Mouse (Mus musculus): ENCODE measurements around the gene Eef1e1. TPM values are rescaled to one million over a fixed set of nuclear protein-coding genes. Genes with fewer than 3 reads are reported as not detected.
"Not testable (repeated sequence)": the region's sequence is repeated elsewhere in the genome, so short reads cannot be mapped to it uniquely, and the experiment has no call there.

Eef1e1 gene
- polyA plus RNA-seq, 1 experiment from 2014 or later = 91.6 TPM

DNA sequence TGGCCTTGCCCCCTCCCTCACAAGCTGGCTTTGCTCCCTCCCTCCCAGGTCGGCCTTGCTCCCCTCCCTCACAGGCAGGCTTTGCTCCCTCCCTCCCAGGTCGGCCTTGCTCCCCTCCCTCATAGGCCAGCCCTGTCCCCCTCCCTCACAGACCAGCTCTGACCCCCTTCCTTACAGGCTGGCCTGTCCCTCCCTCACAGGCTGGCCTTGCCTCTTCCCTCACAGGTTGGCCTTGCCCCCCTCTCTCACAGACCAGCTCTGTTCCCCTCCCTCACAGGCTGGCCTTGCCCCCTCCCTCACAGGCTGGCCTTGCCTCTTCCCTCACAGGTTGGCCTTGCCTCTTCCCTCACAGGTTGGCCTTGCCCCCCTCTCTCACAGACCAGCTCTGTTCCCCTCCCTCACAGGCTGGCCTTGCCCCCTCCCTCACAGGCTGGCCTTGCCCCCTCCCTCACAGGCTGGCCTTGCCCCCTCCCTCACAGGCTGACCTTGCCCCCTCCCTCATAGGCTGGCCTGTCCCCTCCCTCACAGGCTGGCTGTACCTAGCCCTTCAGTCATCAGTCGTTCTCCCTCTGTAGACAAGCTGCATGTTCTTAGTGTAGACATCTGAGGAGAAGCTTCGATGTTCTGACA is 40.7 kb downstream of the Eef1e1 start:
- H3K36me3 ChIP-seq = peaks cover 32% of the 10 kb centered on the region
- H3K4me2 ChIP-seq; H3K9me3 ChIP-seq; H3K27ac ChIP-seq; H3K4me1 ChIP-seq (replicated peaks); ATAC-seq (ENCODE audit: low FRiP score); H3K9ac ChIP-seq; H3K27me3 ChIP-seq; H3K4me3 ChIP-seq: not testable (repeated sequence)
- 85% methylated on average over 4 of the region's 4 CpGs for WGBS

DNA sequence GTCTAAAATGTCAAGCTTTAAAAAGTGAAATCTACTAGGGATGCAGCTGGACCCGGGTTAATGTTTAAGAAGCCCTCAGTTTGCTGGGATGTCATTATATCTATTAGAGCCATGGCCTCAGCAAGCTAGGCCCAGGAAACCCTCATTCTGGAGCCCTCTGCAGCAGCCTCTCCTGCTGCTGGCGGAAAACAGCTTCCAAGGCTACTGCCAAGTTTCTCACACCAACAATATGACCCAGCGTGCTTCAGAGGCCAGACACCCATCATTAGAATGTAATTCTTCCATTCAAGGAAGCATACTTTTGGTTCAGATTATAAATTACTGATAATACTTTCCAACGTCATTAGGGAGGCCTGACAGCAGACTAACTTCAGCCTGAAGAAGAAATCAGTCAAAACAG is 42.0 kb downstream of the Eef1e1 start:
- no peak overlapping the region for H3K4me2 ChIP-seq
- ATAC-seq (ENCODE audit: low FRiP score) = no peak
- H3K27me3 ChIP-seq = no peaks in the 10 kb centered on the region
- H3K4me3 ChIP-seq = no peak overlapping the region
- H3K27ac ChIP-seq = no peak overlapping the region
- H3K9ac ChIP-seq = no peak overlapping the region
- peaks cover 37% of the 10 kb centered on the region for H3K36me3 ChIP-seq
- 0 out of 2 replicates have a peak, but pooled peaks cover 5% of the 10 kb centered on the region for H3K9me3 ChIP-seq
- 90% methylated on average over 4 of the region's 4 CpGs for WGBS
- no peaks in the 10 kb centered on the region for H3K4me1 ChIP-seq (replicated peaks)

GRCm38 (mm10) chr13:38615656-38616055 is 43.2 kb downstream of the Eef1e1 start:
- H3K4me2 ChIP-seq = no peak overlapping the region
- ATAC-seq (ENCODE audit: low FRiP score) = no peak
- H3K4me3 ChIP-seq = no peak overlapping the region
- H3K27me3 ChIP-seq = no peaks in the 10 kb centered on the region
- WGBS = 93% methylated on average over 5 of the region's 5 CpGs
- H3K27ac ChIP-seq = no peak overlapping the region
- peaks cover 42% of the 10 kb centered on the region for H3K36me3 ChIP-seq
- H3K9ac ChIP-seq = no peak overlapping the region
- H3K9me3 ChIP-seq = 0 out of 2 replicates have a peak, but pooled peaks cover 5% of the 10 kb centered on the region
- no peaks in the 10 kb centered on the region for H3K4me1 ChIP-seq (replicated peaks)

DNA sequence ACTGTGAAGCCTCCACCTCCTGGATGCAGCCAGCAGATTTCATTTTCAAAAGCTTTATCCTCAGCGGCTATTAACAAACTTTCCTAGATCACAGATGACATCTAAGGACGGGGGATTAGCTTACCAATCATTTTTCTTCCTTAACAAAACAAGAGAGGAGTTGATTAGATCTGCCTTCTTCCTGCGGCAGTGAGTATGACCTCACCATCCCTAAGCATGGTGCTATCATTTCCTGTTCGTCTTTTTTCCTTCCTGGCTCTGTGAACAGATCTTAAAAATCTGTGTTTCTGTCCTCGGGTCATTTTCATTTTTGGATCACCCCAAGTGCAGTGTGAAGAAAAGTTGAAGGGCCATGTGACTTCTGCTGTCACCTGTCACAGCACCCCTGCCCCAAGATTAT is 44.6 kb downstream of the Eef1e1 start:
- ATAC-seq (ENCODE audit: low FRiP score) = no peak
- 0 out of 2 replicates have a peak, but pooled peaks cover 5% of the 10 kb centered on the region for H3K9me3 ChIP-seq
- no peaks in the 10 kb centered on the region for H3K4me1 ChIP-seq (replicated peaks)
- no peak overlapping the region for H3K4me3 ChIP-seq
- no peak overlapping the region for H3K4me2 ChIP-seq
- no peaks in the 10 kb centered on the region for H3K27me3 ChIP-seq
- no peak overlapping the region for H3K27ac ChIP-seq
- H3K9ac ChIP-seq = no peak overlapping the region
- 84% methylated on average over 5 of the region's 5 CpGs for WGBS
- peaks cover 42% of the 10 kb centered on the region for H3K36me3 ChIP-seq

- Histone ChIP-seq H3K9me3 (0 out of 2 replicates have a peak, but pooled peaks cover 5% of the 10 kb centered on the region), H3K4me2 (no peak overlapping the region), H3K27ac (no peak overlapping the region), H3K9ac (no peak overlapping the region), H3K4me3 (no peak overlapping the region), H3K4me1 (replicated peaks) (no peaks in the 10 kb centered on the region), H3K27me3 (no peaks in the 10 kb centered on the region), H3K36me3 (peaks cover 42% of the 10 kb centered on the region)
- 93% methylated on average over 8 of the region's 8 CpGs for WGBS
- no peak for ATAC-seq (ENCODE audit: low FRiP score)
Observed at GRCm38 (mm10) chr13:38613583-38613982, 45.3 kb downstream of the Eef1e1 start.

DNA sequence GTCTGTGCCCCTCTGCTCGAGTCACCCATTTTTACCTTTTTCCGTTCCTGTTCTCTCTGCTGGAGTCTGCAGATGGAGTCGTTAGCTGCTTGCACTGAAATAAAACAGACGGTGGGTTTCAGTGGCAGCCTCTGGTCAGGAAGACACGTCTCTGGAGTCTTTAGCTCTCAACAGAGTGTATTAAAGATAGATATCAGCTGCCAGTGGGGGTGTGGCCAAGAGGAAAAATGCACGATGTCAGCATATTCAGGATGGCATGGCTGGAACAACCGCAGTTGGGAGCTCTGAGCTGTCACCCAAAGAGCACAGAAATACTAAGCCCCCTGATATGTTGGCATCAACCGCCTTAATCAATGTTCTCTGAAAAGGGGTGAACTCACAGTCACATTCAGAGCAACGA is 46.2 kb downstream of the Eef1e1 start:
- no peak overlapping the region for H3K4me3 ChIP-seq
- H3K4me2 ChIP-seq = no peak overlapping the region
- peaks cover 42% of the 10 kb centered on the region for H3K36me3 ChIP-seq
- 0 out of 2 replicates have a peak, but pooled peaks cover 5% of the 10 kb centered on the region for H3K9me3 ChIP-seq
- no peak overlapping the region for H3K9ac ChIP-seq
- H3K27me3 ChIP-seq = no peaks in the 10 kb centered on the region
- ATAC-seq (ENCODE audit: low FRiP score) = no peak
- WGBS = 94% methylated on average over 9 of the region's 9 CpGs
- H3K4me1 ChIP-seq (replicated peaks) = no peaks in the 10 kb centered on the region
- H3K27ac ChIP-seq = no peak overlapping the region

- Histone ChIP-seq H3K4me2 (no peak overlapping the region), H3K27ac (no peak overlapping the region), H3K4me1 (replicated peaks) (no peaks in the 10 kb centered on the region), H3K36me3 (peaks cover 45% of the 10 kb centered on the region), H3K9ac (no peak overlapping the region), H3K9me3 (0 out of 2 replicates have a peak, but pooled peaks cover 5% of the 10 kb centered on the region), H3K27me3 (no peaks in the 10 kb centered on the region), H3K4me3 (no peak overlapping the region)
- no peak for ATAC-seq (ENCODE audit: low FRiP score)
- 90% methylated on average over 4 of the region's 4 CpGs for WGBS
Observed at GRCm38 (mm10) chr13:38612179-38612578, 46.7 kb downstream of the Eef1e1 start.

GRCm38 (mm10) chr13:38610336-38610735 is 48.5 kb downstream of the Eef1e1 start:
- H3K36me3 ChIP-seq = peaks cover 38% of the 10 kb centered on the region
- 91% methylated on average over 6 of the region's 6 CpGs for WGBS
- no peak overlapping the region for H3K4me2 ChIP-seq
- no peak overlapping the region for H3K27ac ChIP-seq
- ATAC-seq (ENCODE audit: low FRiP score) = no peak
- no peak overlapping the region for H3K4me3 ChIP-seq
- 0 out of 2 replicates have a peak, but pooled peaks cover 5% of the 10 kb centered on the region for H3K9me3 ChIP-seq
- no peaks in the 10 kb centered on the region for H3K4me1 ChIP-seq (replicated peaks)
- no peaks in the 10 kb centered on the region for H3K27me3 ChIP-seq
- H3K9ac ChIP-seq = no peak overlapping the region

DNA sequence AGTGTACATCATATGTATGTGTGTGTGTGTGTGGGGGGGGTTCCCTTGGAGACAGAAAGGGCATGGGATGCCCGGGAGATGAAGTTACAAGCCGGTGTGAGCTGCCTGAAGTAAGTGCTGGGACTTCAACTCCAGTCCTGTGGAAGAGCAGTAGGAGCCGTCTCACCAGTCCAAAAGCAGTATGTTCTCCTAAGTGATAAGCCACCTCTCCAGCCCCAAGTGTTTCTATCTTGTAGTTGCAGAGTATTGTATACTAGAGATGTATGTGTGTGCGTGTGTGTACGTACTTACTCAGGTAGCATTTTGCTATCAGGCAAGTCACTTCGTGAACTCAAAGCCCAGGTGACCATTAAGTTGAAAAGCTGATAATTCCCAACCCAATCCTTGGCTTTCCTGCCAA is 51.7 kb downstream of the Eef1e1 start:
- Histone ChIP-seq H3K27ac (no peak overlapping the region), H3K4me3 (no peak overlapping the region), H3K9me3 (no peaks in the 10 kb centered on the region), H3K4me1 (replicated peaks) (no peaks in the 10 kb centered on the region; the same call in 1 of the 2 replicates), H3K4me2 (no peak overlapping the region), H3K9ac (no peak overlapping the region), H3K27me3 (no peaks in the 10 kb centered on the region), H3K36me3 (peaks cover 33% of the 10 kb centered on the region)
- no peak for ATAC-seq (ENCODE audit: low FRiP score)
- WGBS = 92% methylated on average over 6 of the region's 6 CpGs

- no peak for ATAC-seq (ENCODE audit: low FRiP score)
Observed at GRCm38 (mm10) chr13:38605353-38605752, 53.5 kb downstream of the Eef1e1 start.

GRCm38 (mm10) chr13:38602966-38603365 is 55.9 kb downstream of the Eef1e1 start:
- no peak for ATAC-seq (ENCODE audit: low FRiP score)
- no peaks in the 10 kb centered on the region for H3K9me3 ChIP-seq
- H3K4me1 ChIP-seq (replicated peaks) = peaks cover 5% of the 10 kb centered on the region; the same call in 1 of the 2 replicates
- H3K4me2 ChIP-seq = no peak overlapping the region
- H3K27ac ChIP-seq = no peak overlapping the region; the same call in 1 of the 2 replicates
- H3K9ac ChIP-seq = no peak overlapping the region
- H3K4me3 ChIP-seq = no peak overlapping the region
- H3K27me3 ChIP-seq = no peaks in the 10 kb centered on the region
- WGBS = 92% methylated on average over 13 of the region's 13 CpGs
- peaks cover 30% of the 10 kb centered on the region for H3K36me3 ChIP-seq

More at GRCm38 (mm10) chr13:38605353-38605752, 53.5 kb downstream of the Eef1e1 start:
- Histone ChIP-seq H3K27me3 (no peaks in the 10 kb centered on the region), H3K9me3 (no peaks in the 10 kb centered on the region), H3K27ac (no peak overlapping the region), H3K9ac (no peak overlapping the region), H3K36me3 (peaks cover 24% of the 10 kb centered on the region), H3K4me3 (no peak overlapping the region), H3K4me2 (no peak overlapping the region), H3K4me1 (replicated peaks) (peaks cover 5% of the 10 kb centered on the region; the same call in 1 of the 2 replicates)
- 88% methylated on average over 6 of the region's 6 CpGs for WGBS

DNA sequence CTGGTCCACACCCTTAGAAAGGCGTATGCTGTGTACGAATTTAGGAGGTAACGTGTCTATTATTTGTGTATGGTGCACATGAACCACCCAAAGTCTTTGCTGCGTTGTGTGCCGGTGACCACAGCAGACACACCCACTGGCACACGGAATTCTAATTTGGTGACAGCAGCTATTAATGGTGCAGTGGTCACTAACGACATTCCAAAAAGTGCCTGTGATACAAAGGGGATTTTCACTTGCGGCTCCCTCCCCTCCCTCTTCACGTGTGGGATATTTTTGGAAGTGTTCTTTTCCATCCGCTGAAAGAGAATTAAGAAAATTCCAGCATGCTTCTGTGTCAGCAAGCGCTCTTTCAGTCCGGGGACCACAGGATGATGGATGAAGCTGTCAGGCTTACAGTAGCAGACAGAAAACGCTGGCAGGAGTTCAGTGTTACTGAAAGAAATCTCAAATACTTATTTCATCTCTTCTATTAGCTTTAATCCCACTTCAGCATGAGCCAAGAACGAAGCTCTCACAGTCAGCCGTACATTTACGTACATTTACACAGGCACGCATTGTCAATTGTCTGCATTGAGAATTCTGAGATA is 56.5 kb downstream of the Eef1e1 start:
- no peak for ATAC-seq (ENCODE audit: low FRiP score)
- Histone ChIP-seq H3K9me3 (no peaks in the 10 kb centered on the region), H3K4me1 (replicated peaks) (peaks cover 5% of the 10 kb centered on the region; the same call in 1 of the 2 replicates), H3K27me3 (no peaks in the 10 kb centered on the region), H3K9ac (no peak overlapping the region), H3K36me3 (peaks cover 29% of the 10 kb centered on the region), H3K27ac (no peak overlapping the region), H3K4me2 (no peak overlapping the region), H3K4me3 (no peak overlapping the region)
- WGBS = 69% methylated on average over 17 of the region's 17 CpGs

GRCm38 (mm10) chr13:38600811-38601210 is 58.0 kb downstream of the Eef1e1 start:
- no peak for ATAC-seq (ENCODE audit: low FRiP score)
- Histone ChIP-seq H3K4me1 (replicated peaks) (peaks cover 5% of the 10 kb centered on the region; the same call in 1 of the 2 replicates), H3K4me2 (no peak overlapping the region), H3K4me3 (no peak overlapping the region), H3K27me3 (no peaks in the 10 kb centered on the region), H3K9ac (no peak overlapping the region), H3K36me3 (peaks cover 23% of the 10 kb centered on the region), H3K27ac (no peak overlapping the region), H3K9me3 (no peaks in the 10 kb centered on the region)
- 86% methylated on average over 11 of the region's 11 CpGs for WGBS

Data from hindbrain, embryonic 13.5 days (tissue).